Mouse (Mus musculus): ENCODE data around the gene Tubb1.

DNA sequence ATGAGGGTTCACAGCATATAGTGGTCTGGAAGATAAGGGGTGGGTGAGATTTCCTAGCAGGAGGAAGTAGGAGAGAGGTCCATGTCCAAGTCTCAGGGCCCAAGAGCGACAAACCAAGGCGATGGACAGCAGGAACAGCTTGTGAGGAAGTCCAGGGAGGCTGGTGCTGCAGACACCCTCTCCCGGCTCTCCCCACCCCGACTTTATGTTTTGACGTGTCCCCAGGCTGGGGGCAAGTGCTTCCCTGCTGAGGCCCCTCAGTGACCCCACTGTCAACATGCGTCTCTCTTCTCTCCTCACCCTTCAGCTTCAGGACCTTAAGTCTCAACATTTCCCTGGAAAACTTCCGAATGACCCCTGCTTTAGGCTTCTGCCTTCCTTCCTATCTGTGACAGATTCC is 37.4 kb upstream of the Tubb1 start:
- no peak for TF ChIP-seq CTCF (IDR thresholded peaks at IDR 0.05; ENCODE audit: extremely low read depth, insufficient read depth, insufficient read length, insufficient replicate concordance)
- no peak for TF ChIP-seq POLR2A (IDR thresholded peaks at IDR 0.05; ENCODE audit: low read depth, low read length)
